Mouse (Mus musculus): ENCODE measurements at regions not wholly inside any gene's neighbourhood (a gene's known extent, or its start where the extent isn't known, plus 50 kb on each side); places are given as distances from the start of the nearest gene placed in this dataset.

DNA sequence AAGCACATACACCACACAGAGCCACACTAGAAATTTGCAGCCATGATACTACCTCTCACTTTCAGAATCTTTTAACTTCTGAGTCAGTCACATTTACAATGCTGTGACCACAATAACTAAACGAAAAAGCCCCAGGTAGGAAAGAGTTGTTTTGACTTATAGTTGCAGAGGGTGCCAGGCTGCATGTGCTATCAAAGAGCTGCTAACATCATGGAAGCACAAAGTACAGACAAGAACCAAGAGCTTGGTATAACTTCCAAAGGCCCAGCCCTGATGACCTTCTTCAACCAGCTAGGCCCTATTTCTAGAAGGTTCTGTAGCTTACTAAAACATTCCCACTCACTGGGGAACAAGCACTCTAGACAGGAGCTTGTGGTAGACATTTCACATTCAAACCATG, 314.1 kb upstream of the Plxna2 start:
- Histone ChIP-seq H3K9ac (ENCODE audit: low read depth, low read length) (no peak overlapping the region), H3K9me3 (ENCODE audit: control insufficient read depth, low read length) (no peaks in the 10 kb centered on the region), H3K4me1 (replicated peaks; ENCODE audit: control insufficient read depth, insufficient read depth, low read length) (0 out of 2 replicates have a peak, but pooled peaks cover 4% of the 10 kb centered on the region), H3K36me3 (ENCODE audit: control insufficient read depth, insufficient read depth, low read length) (no peaks in the 10 kb centered on the region), H3K27me3 (replicated peaks; ENCODE audit: control insufficient read depth, insufficient read depth, low read length) (no peaks in the 10 kb centered on the region), H3K27ac (ENCODE audit: low read depth, low read length) (no peak overlapping the region), H3K4me2 (no peak overlapping the region), H3K4me3 (ENCODE audit: low read depth, low read length) (no peak overlapping the region)
- DNase-seq (ENCODE audit: low spot score) (no peak), ATAC-seq (replicated peaks; ENCODE audit: low FRiP score) (no peak)
- WGBS = 56% methylated on average over 1 of the region's 1 CpGs

DNA sequence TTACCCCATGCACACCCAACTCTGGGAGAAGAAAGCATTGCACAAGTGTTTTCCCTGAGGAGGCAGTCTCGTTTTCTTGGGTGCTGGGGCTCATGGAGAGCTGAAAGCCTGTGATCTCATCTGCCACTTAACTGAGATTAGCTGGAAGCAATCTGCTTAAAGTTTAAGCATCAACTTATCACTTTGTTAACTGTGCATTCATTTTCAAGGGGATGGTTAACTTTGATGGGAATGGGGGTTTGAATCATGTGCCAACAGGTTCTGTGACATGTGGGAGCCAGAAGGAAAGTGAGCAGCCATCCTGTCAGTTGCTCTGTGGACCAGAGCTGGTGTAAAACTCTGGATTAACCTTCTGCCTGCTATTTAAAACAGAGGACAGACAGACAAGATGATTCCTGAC, 315.2 kb upstream of the Plxna2 start:
- 33% methylated on average over 1 of the region's 1 CpGs for WGBS
- ATAC-seq (replicated peaks; ENCODE audit: low FRiP score) = no peak

DNA sequence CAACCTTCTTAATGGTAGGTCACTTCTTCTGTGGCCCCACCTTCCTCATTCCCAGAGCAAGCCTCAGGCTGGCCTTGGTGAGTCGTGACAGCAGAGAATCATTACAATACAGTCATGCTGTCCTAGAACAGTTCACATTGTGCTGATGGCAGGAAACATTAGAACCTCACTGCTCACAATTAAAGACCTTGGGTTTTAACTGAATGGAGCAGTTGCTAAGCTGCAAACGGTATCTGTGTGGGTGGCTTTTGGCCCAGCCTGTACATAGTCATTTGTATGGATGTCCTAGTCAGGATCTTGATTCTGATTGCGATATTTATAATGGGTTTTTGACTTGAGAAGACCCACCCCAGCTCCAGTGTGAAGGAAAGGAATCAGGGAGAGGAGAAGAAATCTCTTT, 336.1 kb upstream of the Plxna2 start:
- Histone ChIP-seq H3K9me3 (ENCODE audit: control insufficient read depth, low read length) (no peaks in the 10 kb centered on the region), H3K36me3 (ENCODE audit: control insufficient read depth, insufficient read depth, low read length) (no peaks in the 10 kb centered on the region), H3K4me1 (replicated peaks; ENCODE audit: control insufficient read depth, insufficient read depth, low read length) (no peaks in the 10 kb centered on the region), H3K27me3 (replicated peaks; ENCODE audit: control insufficient read depth, insufficient read depth, low read length) (no peaks in the 10 kb centered on the region), H3K4me3 (ENCODE audit: low read depth, low read length) (no peak overlapping the region), H3K4me2 (no peak overlapping the region), H3K27ac (ENCODE audit: low read depth, low read length) (no peak overlapping the region), H3K9ac (ENCODE audit: low read depth, low read length) (no peak overlapping the region)
- DNase-seq (ENCODE audit: low spot score) (no peak), ATAC-seq (replicated peaks; ENCODE audit: low FRiP score) (no peak)
- WGBS = 55% methylated on average over 3 of the region's 3 CpGs

More for the DNA sequence above, 315.2 kb upstream of the Plxna2 start:
- H3K36me3 ChIP-seq (ENCODE audit: control insufficient read depth, insufficient read depth, low read length) = no peaks in the 10 kb centered on the region
- no peak overlapping the region for H3K9ac ChIP-seq (ENCODE audit: low read depth, low read length)
- H3K27ac ChIP-seq (ENCODE audit: low read depth, low read length) = no peak overlapping the region
- no peaks in the 10 kb centered on the region for H3K4me1 ChIP-seq (replicated peaks; ENCODE audit: control insufficient read depth, insufficient read depth, low read length)
- H3K4me2 ChIP-seq = no peak overlapping the region
- H3K9me3 ChIP-seq (ENCODE audit: control insufficient read depth, low read length) = no peaks in the 10 kb centered on the region
- no peaks in the 10 kb centered on the region for H3K27me3 ChIP-seq (replicated peaks; ENCODE audit: control insufficient read depth, insufficient read depth, low read length)
- DNase-seq (ENCODE audit: low spot score) = no peak
- no peak overlapping the region for H3K4me3 ChIP-seq (ENCODE audit: low read depth, low read length)

DNA sequence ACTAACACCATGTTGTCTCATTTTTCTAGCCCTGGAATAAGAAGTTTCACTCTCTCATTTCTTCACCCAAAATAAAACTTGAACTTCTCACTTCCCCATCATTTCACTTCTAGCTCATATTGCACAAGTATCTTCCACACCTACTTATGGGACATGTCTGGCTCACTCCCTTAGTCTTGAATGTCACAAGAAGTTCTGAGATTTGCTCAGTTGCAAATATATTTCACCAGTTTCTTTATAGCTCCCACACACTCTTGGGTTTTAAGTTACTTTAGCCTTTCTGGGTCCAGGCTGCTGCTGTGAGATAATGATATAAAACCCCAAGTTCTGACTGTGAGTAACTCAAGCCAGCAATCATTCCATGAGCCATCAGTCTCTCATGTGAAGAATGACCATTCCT, 350.0 kb upstream of the Plxna2 start:
- H3K27me3 ChIP-seq (replicated peaks; ENCODE audit: control insufficient read depth, insufficient read depth, low read length) = no peaks in the 10 kb centered on the region
- H3K36me3 ChIP-seq (ENCODE audit: control insufficient read depth, insufficient read depth, low read length) = no peaks in the 10 kb centered on the region
- no peaks in the 10 kb centered on the region for H3K4me1 ChIP-seq (replicated peaks; ENCODE audit: control insufficient read depth, insufficient read depth, low read length)
- H3K9me3 ChIP-seq (ENCODE audit: control insufficient read depth, low read length) = no peaks in the 10 kb centered on the region
- H3K27ac ChIP-seq (ENCODE audit: low read depth, low read length) = no peak overlapping the region
- no peak for DNase-seq (ENCODE audit: low spot score)
- no peak overlapping the region for H3K4me3 ChIP-seq (ENCODE audit: low read depth, low read length)
- no peak for ATAC-seq (replicated peaks; ENCODE audit: low FRiP score)
- H3K4me2 ChIP-seq = no peak overlapping the region
- H3K9ac ChIP-seq (ENCODE audit: low read depth, low read length) = no peak overlapping the region

GRCm38 (mm10) chr1:194262374-194262773, 355.6 kb upstream of the Plxna2 start:
- H3K36me3 ChIP-seq (ENCODE audit: control insufficient read depth, insufficient read depth, low read length) = no peaks in the 10 kb centered on the region
- no peaks in the 10 kb centered on the region for H3K9me3 ChIP-seq (ENCODE audit: control insufficient read depth, low read length)
- no peak overlapping the region for H3K27ac ChIP-seq (ENCODE audit: low read depth, low read length)
- H3K4me3 ChIP-seq (ENCODE audit: low read depth, low read length) = no peak overlapping the region
- no peaks in the 10 kb centered on the region for H3K4me1 ChIP-seq (replicated peaks; ENCODE audit: control insufficient read depth, insufficient read depth, low read length)
- no peak for ATAC-seq (replicated peaks; ENCODE audit: low FRiP score)
- 82% methylated on average over 4 of the region's 4 CpGs for WGBS
- no peak for DNase-seq (ENCODE audit: low spot score)
- no peak overlapping the region for H3K9ac ChIP-seq (ENCODE audit: low read depth, low read length)
- no peak overlapping the region for H3K4me2 ChIP-seq
- H3K27me3 ChIP-seq (replicated peaks; ENCODE audit: control insufficient read depth, insufficient read depth, low read length) = no peaks in the 10 kb centered on the region

DNA sequence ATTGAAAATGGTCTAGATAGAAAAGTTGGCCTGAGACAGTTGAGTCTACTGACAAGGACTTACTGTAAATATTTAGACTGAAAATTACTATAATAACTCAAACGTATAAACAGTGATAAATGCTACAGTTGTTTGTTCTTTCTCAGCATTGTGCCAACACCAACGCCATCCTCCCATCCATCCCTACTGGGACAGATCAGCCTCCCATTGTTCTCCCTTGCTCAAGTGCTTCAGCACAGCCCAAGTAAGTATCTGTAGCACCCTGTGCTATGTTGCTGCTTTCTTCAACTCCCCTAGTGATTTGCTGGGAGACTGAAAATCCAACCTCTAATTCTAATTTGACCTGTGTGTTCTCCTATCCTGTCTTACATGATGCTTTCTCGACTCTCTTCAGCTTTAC, 358.1 kb upstream of the Plxna2 start:
- Histone ChIP-seq H3K9ac (ENCODE audit: low read depth, low read length) (no peak overlapping the region), H3K36me3 (ENCODE audit: control insufficient read depth, insufficient read depth, low read length) (no peaks in the 10 kb centered on the region), H3K27me3 (replicated peaks; ENCODE audit: control insufficient read depth, insufficient read depth, low read length) (no peaks in the 10 kb centered on the region), H3K27ac (ENCODE audit: low read depth, low read length) (no peak overlapping the region), H3K9me3 (ENCODE audit: control insufficient read depth, low read length) (no peaks in the 10 kb centered on the region), H3K4me3 (ENCODE audit: low read depth, low read length) (no peak overlapping the region), H3K4me1 (replicated peaks; ENCODE audit: control insufficient read depth, insufficient read depth, low read length) (no peaks in the 10 kb centered on the region), H3K4me2 (no peak overlapping the region)
- ATAC-seq (replicated peaks; ENCODE audit: low FRiP score) = no peak
- WGBS = 57% methylated on average over 3 of the region's 3 CpGs
- no peak for DNase-seq (ENCODE audit: low spot score)

GRCm38 (mm10) chr1:194244776-194245366, 373.1 kb upstream of the Plxna2 start:
- H3K4me3 ChIP-seq (ENCODE audit: low read depth, low read length) = no peak overlapping the region
- no peak for ATAC-seq (replicated peaks; ENCODE audit: low FRiP score)
- WGBS = 22% methylated on average over 1 of the region's 1 CpGs
- no peak overlapping the region for H3K4me2 ChIP-seq
- H3K27ac ChIP-seq (ENCODE audit: low read depth, low read length) = no peak overlapping the region
- no peaks in the 10 kb centered on the region for H3K9me3 ChIP-seq (ENCODE audit: control insufficient read depth, low read length)
- H3K27me3 ChIP-seq (replicated peaks; ENCODE audit: control insufficient read depth, insufficient read depth, low read length) = no peaks in the 10 kb centered on the region
- no peaks in the 10 kb centered on the region for H3K36me3 ChIP-seq (ENCODE audit: control insufficient read depth, insufficient read depth, low read length)
- no peak for DNase-seq (ENCODE audit: low spot score)
- no peaks in the 10 kb centered on the region for H3K4me1 ChIP-seq (replicated peaks; ENCODE audit: control insufficient read depth, insufficient read depth, low read length)
- H3K9ac ChIP-seq (ENCODE audit: low read depth, low read length) = no peak overlapping the region

DNA sequence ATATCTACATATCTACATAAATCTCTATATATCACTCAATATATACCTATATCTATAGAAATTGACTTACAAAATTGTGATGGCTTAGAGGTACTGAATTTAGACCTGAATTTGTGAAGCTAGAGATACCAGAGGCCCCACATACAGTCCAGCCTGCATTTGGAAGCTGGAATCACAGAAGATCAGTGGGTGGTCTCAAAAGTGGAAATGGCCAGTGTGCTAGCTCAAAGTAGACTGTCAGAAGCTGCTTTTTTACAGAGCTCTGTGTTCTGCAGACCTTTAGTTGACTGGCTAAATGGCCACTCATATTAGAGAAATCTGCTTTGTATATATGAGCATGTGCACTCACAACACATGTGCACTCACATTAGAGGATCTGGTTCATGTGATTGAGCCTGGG, 376.9 kb upstream of the Plxna2 start:
- Histone ChIP-seq H3K27me3 (replicated peaks; ENCODE audit: control insufficient read depth, insufficient read depth, low read length) (no peaks in the 10 kb centered on the region), H3K4me1 (replicated peaks; ENCODE audit: control insufficient read depth, insufficient read depth, low read length) (no peaks in the 10 kb centered on the region), H3K9ac (ENCODE audit: low read depth, low read length) (no peak overlapping the region), H3K4me2 (no peak overlapping the region), H3K4me3 (ENCODE audit: low read depth, low read length) (no peak overlapping the region), H3K27ac (ENCODE audit: low read depth, low read length) (no peak overlapping the region), H3K9me3 (ENCODE audit: control insufficient read depth, low read length) (no peaks in the 10 kb centered on the region), H3K36me3 (ENCODE audit: control insufficient read depth, insufficient read depth, low read length) (no peaks in the 10 kb centered on the region)
- DNase-seq (ENCODE audit: low spot score) (no peak), ATAC-seq (replicated peaks; ENCODE audit: low FRiP score) (no peak)

DNA sequence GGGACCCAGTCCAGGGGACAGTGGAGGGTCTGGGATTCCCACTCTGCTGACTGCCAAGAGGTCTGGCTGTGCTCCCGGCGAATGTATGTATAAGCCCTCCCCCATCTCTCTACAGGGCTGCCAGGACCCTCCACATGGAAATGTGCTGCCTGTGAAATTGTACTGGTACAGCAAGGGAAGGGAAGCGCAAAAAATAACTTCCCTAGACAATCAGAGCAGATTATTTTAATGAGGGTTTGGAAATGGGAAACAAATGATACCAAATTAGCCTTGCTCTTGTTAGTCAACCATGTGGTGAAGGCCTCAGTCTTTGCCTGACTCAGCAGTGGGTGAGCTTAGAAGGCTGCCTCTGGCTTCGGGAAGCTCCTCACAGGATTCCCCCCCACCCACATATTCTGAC, 386.8 kb upstream of the Plxna2 start:
- no peaks in the 10 kb centered on the region for H3K4me1 ChIP-seq (replicated peaks; ENCODE audit: control insufficient read depth, insufficient read depth, low read length)
- no peak overlapping the region for H3K4me2 ChIP-seq
- no peak for ATAC-seq (replicated peaks; ENCODE audit: low FRiP score)
- no peak overlapping the region for H3K4me3 ChIP-seq (ENCODE audit: low read depth, low read length)
- no peak overlapping the region for H3K27ac ChIP-seq (ENCODE audit: low read depth, low read length)
- no peaks in the 10 kb centered on the region for H3K36me3 ChIP-seq (ENCODE audit: control insufficient read depth, insufficient read depth, low read length)
- H3K9ac ChIP-seq (ENCODE audit: low read depth, low read length) = no peak overlapping the region
- no peaks in the 10 kb centered on the region for H3K27me3 ChIP-seq (replicated peaks; ENCODE audit: control insufficient read depth, insufficient read depth, low read length)
- no peaks in the 10 kb centered on the region for H3K9me3 ChIP-seq (ENCODE audit: control insufficient read depth, low read length)
- DNase-seq (ENCODE audit: low spot score) = no peak
- WGBS = 72% methylated on average over 4 of the region's 4 CpGs

Data from liver, embryonic 11.5 days (tissue).